Mouse (Mus musculus) ES-Bruce4 (cell line): ENCODE data around the gene Lamc1.

Source experiments
- CTCF ChIP-seq: IDR thresholded peaks from one replicate; pipeline ENCODE4 v1.8.1; 2011; ENCODE audit warnings: low read depth, low read length
- POLR2A ChIP-seq: IDR thresholded peaks from one replicate; pipeline ENCODE4 v1.8.1; 2011; ENCODE audit warnings: low read length; ENCODE audit not compliant: insufficient read depth

DNA sequence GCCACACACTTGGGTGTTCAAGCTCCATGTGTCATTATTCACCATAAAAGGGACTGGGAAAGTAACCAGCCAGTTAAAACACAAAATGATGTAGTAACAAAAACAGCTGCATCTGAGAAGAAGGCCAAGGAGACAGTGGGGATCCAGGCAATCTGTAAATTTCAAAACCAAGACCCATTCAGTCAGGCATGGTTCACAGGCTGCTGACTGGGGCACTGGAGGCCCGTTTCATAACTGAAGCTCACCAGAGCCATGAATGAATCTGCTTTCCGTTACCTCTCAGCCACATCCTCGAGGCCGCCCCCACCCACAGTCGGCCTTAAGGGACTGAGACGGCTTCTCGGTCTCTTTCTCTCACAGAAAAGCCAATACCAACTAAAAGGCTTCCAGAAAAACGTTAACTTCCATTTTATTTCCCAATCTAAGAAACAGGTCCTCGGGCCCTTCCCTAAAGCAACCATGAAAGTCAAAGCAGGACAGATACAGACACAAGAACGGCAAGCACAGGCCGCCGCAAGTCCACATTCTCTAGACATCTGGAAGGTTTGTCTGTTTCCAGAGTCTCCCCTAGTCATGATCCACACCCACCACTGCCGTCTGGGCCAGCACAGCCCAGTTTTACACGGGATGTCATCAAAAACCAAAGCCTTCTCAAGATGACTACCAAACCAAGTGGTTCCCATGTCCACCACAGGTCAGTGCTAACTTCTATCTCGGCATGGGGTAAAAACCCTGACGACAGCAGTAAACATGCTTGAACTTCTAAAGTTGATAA, 14.9 kb downstream of the Lamc1 start:
- TF ChIP-seq POLR2A (no peak), CTCF (no peak)
